Mouse (Mus musculus): ENCODE measurements around the gene Gm42791. TPM values are rescaled to one million over a fixed set of nuclear protein-coding genes. Genes with fewer than 3 reads are reported as not detected.

Gm42791 gene
- polyA plus RNA-seq, 1 experiment from 2014 or later: not detected

DNA sequence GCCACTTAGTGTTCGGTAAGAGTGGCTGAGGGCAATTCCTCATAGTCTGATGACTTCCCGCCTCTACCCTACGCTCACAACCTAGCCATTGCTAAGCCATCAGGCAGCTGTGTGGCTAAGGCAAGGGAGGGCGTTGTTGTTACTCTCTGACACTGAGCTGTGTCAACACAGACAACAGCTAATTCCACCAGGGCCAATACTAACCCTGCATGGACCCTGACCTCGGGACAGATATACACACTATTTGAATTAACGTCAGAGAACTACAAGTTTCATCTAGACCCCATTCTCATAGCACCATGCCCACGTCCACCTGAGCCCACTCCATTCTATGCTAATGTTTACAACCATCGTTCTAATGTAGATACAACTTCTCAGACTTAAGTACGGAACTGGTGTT is 70.9 kb downstream of the Gm42791 start:
- 71% methylated on average over 9 of the region's 9 CpGs for WGBS (ENCODE audit: insufficient replicate concordance)
- no peaks in the 10 kb centered on the region for H3K9me3 ChIP-seq (replicated peaks)
- H3K4me3 ChIP-seq (replicated peaks): no peak overlapping the region
- no peaks in the 10 kb centered on the region for H3K27me3 ChIP-seq
- H3K36me3 ChIP-seq (replicated peaks): peaks cover 38% of the 10 kb centered on the region
- 0 out of 2 replicates have a peak overlapping the region, but pooled peaks have one; percentile 16 for H3K27ac ChIP-seq (replicated peaks)
- H3K9ac ChIP-seq: no peak overlapping the region
- no peak for ATAC-seq (ENCODE audit: insufficient read depth)
- H3K4me2 ChIP-seq: no peak overlapping the region
- H3K4me1 ChIP-seq (replicated peaks): peaks cover 54% of the 10 kb centered on the region

DNA sequence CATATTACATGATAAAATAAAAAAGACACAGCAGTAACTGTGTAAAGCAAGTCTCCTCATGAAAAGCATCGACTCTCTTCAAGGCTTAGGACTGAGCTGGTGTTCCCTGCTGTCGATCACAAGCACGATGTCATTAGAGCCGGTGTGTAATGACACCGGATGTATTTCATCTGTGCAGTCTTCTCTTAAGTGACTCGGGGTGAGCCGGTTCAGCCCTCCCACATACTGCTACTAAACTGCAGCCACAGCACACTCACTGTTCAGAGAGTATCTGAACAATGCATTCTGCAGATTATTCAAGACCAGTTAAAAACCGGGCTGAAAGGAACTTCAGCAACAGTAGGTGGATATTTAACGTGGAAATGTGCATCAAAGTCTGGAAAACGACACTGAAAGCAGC is 71.5 kb downstream of the Gm42791 start:
- H3K27me3 ChIP-seq: no peaks in the 10 kb centered on the region
- H3K9me3 ChIP-seq (replicated peaks): no peaks in the 10 kb centered on the region
- H3K4me1 ChIP-seq (replicated peaks): peaks cover 52% of the 10 kb centered on the region
- H3K36me3 ChIP-seq (replicated peaks): peaks cover 44% of the 10 kb centered on the region
- 72% methylated on average over 10 of the region's 10 CpGs for WGBS (ENCODE audit: insufficient replicate concordance)
- no peak overlapping the region for H3K4me3 ChIP-seq (replicated peaks)
- H3K4me2 ChIP-seq: no peak overlapping the region
- ATAC-seq (ENCODE audit: insufficient read depth): no peak
- no peak overlapping the region for H3K9ac ChIP-seq
- H3K27ac ChIP-seq (replicated peaks): no peak overlapping the region

DNA sequence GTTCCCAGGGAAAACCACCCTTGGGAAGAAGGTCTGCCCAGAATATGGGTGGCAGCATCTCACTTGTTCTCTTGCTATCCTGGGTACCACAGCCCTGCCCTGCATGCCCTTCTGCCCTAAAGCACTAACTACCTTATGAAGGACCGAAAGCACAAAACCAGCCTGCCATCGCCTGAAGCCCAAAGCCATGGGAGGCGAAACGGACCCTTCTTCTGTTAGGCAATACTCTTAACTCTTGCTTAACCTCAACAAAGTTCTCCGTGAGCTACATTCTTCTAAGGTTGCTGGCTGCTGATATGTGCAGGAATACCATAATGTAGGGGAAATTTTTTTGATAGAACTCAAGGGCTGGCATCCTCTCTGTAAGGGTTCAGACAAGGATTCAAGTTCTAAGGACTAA is 72.2 kb downstream of the Gm42791 start:
- no peak overlapping the region for H3K4me3 ChIP-seq (replicated peaks)
- no peak overlapping the region for H3K9ac ChIP-seq
- no peaks in the 10 kb centered on the region for H3K27me3 ChIP-seq
- H3K4me1 ChIP-seq (replicated peaks): peaks cover 48% of the 10 kb centered on the region
- H3K36me3 ChIP-seq (replicated peaks): peaks cover 51% of the 10 kb centered on the region
- H3K27ac ChIP-seq (replicated peaks): no peak overlapping the region
- no peak overlapping the region for H3K4me2 ChIP-seq
- 67% methylated on average over 5 of the region's 5 CpGs for WGBS (ENCODE audit: insufficient replicate concordance)
- no peak for ATAC-seq (ENCODE audit: insufficient read depth)
- no peaks in the 10 kb centered on the region for H3K9me3 ChIP-seq (replicated peaks)

DNA sequence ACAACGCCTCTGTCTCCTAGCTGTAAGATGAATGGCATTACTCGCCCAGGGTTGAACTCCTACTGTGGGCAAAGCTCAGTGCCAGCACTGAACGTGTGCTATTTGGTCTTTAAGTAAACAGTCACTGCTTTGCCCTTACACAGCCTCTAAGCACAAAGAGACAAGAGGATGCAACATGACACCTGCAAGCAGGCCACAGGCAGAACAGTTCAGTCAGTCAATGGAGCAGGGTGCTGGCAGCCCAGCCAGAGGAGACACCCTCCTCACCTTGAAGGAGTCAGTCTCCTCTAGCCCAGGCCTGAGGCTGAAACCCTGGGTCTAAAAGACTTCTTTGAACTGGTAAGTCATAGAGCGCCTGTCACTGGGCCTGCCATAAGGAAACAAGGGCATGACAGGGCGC is 76.9 kb downstream of the Gm42791 start:
- WGBS (ENCODE audit: insufficient replicate concordance): 74% methylated on average over 5 of the region's 5 CpGs
- Histone ChIP-seq H3K27ac (replicated peaks) (no peak overlapping the region), H3K4me2 (no peak overlapping the region), H3K9me3 (replicated peaks) (no peaks in the 10 kb centered on the region), H3K9ac (no peak overlapping the region), H3K36me3 (replicated peaks) (peaks cover 66% of the 10 kb centered on the region), H3K4me1 (replicated peaks) (peaks cover 10% of the 10 kb centered on the region), H3K27me3 (no peaks in the 10 kb centered on the region), H3K4me3 (replicated peaks) (no peak overlapping the region)
- ATAC-seq (ENCODE audit: insufficient read depth): no peak

DNA sequence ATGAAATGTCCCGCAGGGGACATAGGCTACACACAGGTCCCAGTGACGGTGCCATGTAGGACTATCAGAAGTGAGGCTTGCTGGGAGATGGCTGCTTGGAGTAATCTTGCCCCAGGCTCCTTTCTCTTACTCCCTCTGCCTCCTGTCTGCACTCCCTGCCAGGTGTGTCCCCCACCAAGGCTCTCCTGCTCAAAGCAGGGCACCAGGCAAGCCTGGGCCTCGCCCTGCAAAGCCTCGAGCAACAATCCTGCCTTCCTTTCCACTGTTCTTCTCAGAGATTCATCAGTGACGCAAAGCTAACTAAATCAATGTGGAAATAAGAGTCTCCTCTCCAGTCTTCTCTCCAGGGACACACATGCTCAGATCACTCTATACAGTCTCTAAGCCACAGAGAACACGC is 78.2 kb downstream of the Gm42791 start:
- Histone ChIP-seq H3K27me3 (no peaks in the 10 kb centered on the region), H3K9ac (no peak overlapping the region), H3K9me3 (replicated peaks) (no peaks in the 10 kb centered on the region), H3K36me3 (replicated peaks) (peaks cover 73% of the 10 kb centered on the region), H3K4me3 (replicated peaks) (no peak overlapping the region), H3K27ac (replicated peaks) (no peak overlapping the region), H3K4me1 (replicated peaks) (peaks cover 13% of the 10 kb centered on the region), H3K4me2 (no peak overlapping the region)
- ATAC-seq (ENCODE audit: insufficient read depth): no peak
- 81% methylated on average over 6 of the region's 6 CpGs for WGBS (ENCODE audit: insufficient replicate concordance)

DNA sequence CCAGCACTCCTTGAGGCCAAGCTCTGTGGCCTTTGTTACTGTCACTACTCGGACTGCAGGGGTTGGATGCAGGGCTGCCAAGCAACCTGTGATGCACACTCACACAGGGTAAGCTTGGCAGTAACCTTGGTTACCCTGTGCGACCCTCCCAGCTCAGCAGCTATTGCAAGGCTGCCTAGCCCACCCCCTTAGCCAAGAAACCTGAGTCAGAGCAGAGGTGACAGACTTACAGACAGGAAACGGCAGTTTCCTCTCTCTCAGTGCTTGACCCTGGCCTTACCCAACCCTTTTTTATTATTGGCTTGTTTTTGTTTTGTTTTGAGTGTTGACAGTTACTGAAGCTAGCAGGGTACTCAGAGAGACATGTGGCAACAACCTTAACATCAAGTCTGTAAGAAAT is 82.7 kb downstream of the Gm42791 start:
- Histone ChIP-seq H3K9me3 (replicated peaks) (no peaks in the 10 kb centered on the region), H3K4me2 (no peak overlapping the region; the same call in 1 of the 2 replicates), H3K4me1 (replicated peaks) (peaks cover 42% of the 10 kb centered on the region), H3K9ac (no peak overlapping the region), H3K4me3 (replicated peaks) (no peak overlapping the region), H3K36me3 (replicated peaks) (peaks cover 52% of the 10 kb centered on the region), H3K27ac (replicated peaks) (no peak overlapping the region), H3K27me3 (no peaks in the 10 kb centered on the region)
- WGBS (ENCODE audit: insufficient replicate concordance): 28% methylated on average over 3 of the region's 3 CpGs
- ATAC-seq (ENCODE audit: insufficient read depth): no peak

DNA sequence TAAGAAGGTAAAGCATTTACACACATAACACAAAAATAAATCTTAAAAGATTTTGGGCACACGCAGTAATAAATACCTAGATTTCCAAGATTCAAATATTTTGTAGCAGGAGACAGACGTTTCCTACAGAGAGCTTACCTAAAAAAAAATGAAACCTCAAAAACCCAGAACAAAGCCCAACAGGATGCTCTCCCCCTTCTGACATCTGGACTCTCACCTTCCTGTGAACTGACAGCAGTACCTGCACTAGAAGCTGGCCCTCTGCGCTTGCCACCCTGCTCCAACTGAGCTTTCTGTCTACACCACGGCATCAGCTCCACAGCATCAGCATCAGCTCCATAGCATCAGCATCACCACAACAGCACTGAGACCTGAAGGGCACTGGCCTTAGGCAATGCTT is 84.9 kb downstream of the Gm42791 start:
- peaks cover 31% of the 10 kb centered on the region for H3K36me3 ChIP-seq (replicated peaks)
- 79% methylated on average over 4 of the region's 4 CpGs for WGBS (ENCODE audit: insufficient replicate concordance)
- H3K4me1 ChIP-seq (replicated peaks): peaks cover 58% of the 10 kb centered on the region
- no peak overlapping the region for H3K4me3 ChIP-seq (replicated peaks)
- no peak for ATAC-seq (ENCODE audit: insufficient read depth)
- no peak overlapping the region for H3K9ac ChIP-seq
- no peak overlapping the region for H3K4me2 ChIP-seq
- H3K27me3 ChIP-seq: no peaks in the 10 kb centered on the region
- H3K27ac ChIP-seq (replicated peaks): no peak overlapping the region
- H3K9me3 ChIP-seq (replicated peaks): no peaks in the 10 kb centered on the region

DNA sequence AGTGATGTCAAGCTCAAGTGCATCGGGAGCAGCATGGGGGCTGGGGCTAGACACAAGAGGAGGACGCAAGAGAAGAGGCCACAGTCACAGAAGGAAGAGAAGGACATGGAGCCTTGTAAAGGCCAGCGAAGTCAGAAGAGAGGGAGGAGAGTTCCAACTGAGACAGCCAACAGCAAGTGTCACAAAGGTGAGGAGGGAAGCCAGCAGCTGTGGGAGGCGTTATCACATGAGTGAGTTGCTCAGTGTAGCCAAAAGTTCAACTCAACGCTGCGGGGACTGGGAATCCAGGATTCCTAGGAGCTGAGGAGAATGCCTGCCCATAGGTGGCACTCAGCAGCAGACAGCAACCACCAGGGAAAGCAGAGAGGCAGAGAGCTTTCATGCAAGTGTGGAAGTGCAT is 85.5 kb downstream of the Gm42791 start:
- H3K4me2 ChIP-seq: no peak overlapping the region
- peaks cover 28% of the 10 kb centered on the region for H3K36me3 ChIP-seq (replicated peaks)
- H3K4me1 ChIP-seq (replicated peaks): peaks cover 60% of the 10 kb centered on the region
- H3K4me3 ChIP-seq (replicated peaks): no peak overlapping the region
- H3K27me3 ChIP-seq: no peaks in the 10 kb centered on the region
- WGBS (ENCODE audit: insufficient replicate concordance): 70% methylated on average over 6 of the region's 6 CpGs
- no peak overlapping the region for H3K27ac ChIP-seq (replicated peaks)
- H3K9me3 ChIP-seq (replicated peaks): no peaks in the 10 kb centered on the region
- no peak for ATAC-seq (ENCODE audit: insufficient read depth)
- no peak overlapping the region for H3K9ac ChIP-seq

DNA sequence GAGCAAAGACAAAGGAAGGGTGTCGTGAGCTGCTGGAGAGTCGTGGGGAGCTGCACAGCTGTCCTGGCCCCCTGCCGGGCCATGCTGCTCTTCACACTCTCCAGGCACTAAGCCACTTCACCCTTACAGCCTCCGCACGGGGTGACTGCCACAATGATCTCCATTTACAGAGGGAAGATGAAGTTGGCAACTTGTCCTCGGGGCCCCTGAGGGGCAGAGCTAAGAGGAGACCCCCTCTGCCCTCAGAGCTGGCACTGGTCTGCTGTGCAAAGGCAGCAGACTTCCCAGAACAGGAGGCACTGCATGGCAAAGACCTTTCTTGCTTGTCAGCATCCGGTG is 85.9 kb downstream of the Gm42791 start:
- Histone ChIP-seq H3K27ac (replicated peaks) (no peak overlapping the region), H3K4me1 (replicated peaks) (peaks cover 63% of the 10 kb centered on the region)

DNA sequence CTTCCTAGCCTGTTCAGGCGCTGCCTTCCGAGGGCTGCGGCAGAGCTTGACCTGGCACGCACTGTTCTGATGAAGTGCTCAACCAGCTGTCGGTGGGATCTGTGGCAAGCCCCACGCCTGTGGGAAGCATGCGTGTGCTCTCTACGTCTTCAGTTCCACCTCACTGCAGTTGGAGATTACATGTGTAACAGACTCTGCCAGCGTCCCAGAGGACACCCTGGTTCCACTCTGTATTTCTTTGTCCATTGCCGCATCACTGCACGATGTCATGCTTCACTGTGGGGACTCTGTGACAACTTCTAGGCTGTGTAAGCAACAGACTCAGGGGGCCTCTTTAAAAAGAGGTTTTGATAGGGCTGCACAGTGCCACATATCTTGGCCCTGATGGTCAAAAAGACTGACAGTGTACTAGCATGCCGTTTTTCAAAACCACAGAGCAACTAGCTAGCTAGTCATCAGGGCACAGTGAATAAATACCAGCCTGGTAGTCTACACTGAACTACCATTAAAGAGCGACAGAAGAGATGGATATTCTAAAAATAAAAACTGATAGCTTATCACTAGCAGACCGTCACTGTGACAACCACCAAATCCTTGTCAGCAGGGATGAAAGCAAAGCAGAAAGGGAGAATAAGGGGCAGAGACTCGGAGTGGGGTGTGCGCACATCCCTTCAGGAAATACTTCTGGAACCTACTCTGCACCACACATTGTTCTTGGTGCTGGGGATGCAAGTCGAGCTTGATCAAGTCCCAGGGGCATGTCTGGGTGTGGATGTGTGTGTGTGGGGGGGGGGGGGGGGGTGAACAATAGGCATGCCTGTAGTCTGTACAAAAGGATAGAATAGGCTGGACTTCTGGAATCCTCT is 86.5 kb downstream of the Gm42791 start:
- WGBS (ENCODE audit: insufficient replicate concordance): 52% methylated on average over 17 of the region's 17 CpGs
- peak overlapping the region; percentile 25 for H3K4me2 ChIP-seq
- peaks cover 30% of the 10 kb centered on the region for H3K36me3 ChIP-seq (replicated peaks)
- H3K9me3 ChIP-seq (replicated peaks): no peaks in the 10 kb centered on the region
- H3K27ac ChIP-seq (replicated peaks): no peak overlapping the region
- peaks cover 69% of the 10 kb centered on the region for H3K4me1 ChIP-seq (replicated peaks)
- H3K9ac ChIP-seq: no peak overlapping the region
- no peak overlapping the region for H3K4me3 ChIP-seq (replicated peaks)
- no peak; the same call in 1 of the 2 replicates for ATAC-seq (ENCODE audit: insufficient read depth)
- no peaks in the 10 kb centered on the region for H3K27me3 ChIP-seq

More for the DNA sequence above, 85.9 kb downstream of the Gm42791 start:
- Histone ChIP-seq H3K4me2 (peak overlapping the region; percentile 25; the same call in 1 of the 2 replicates), H3K4me3 (replicated peaks) (no peak overlapping the region), H3K36me3 (replicated peaks) (peaks cover 30% of the 10 kb centered on the region), H3K27me3 (no peaks in the 10 kb centered on the region), H3K9ac (no peak overlapping the region), H3K9me3 (replicated peaks) (no peaks in the 10 kb centered on the region)
- 53% methylated on average over 7 of the region's 7 CpGs for WGBS (ENCODE audit: insufficient replicate concordance)
- no peak for ATAC-seq (ENCODE audit: insufficient read depth)

DNA sequence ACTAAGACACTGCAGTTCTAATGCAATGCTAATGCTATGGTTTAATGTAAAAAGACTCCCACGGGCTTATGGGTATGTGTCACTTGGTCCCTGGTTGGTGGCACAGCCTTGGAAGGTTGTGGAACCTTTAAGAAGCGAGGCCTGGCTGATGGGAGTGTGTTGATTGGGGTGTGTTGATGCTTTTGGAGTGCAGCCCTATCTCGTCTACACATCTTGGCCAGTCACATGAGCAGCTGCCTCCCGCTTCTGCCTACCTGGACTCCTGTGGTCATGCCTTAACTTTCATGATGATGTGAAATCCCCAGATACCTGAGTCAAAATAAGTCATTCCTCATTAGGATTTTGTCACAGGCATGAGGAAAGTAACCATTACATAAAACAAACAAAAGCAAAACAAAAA is 88.6 kb downstream of the Gm42791 start:
- peaks cover 56% of the 10 kb centered on the region for H3K4me1 ChIP-seq (replicated peaks)
- H3K27me3 ChIP-seq: no peaks in the 10 kb centered on the region
- 50% methylated on average over 4 of the region's 4 CpGs for WGBS (ENCODE audit: insufficient replicate concordance)
- H3K27ac ChIP-seq (replicated peaks): 0 out of 2 replicates have a peak overlapping the region, but pooled peaks have one; percentile 30
- H3K36me3 ChIP-seq (replicated peaks): peaks cover 28% of the 10 kb centered on the region
- H3K4me3 ChIP-seq (replicated peaks): no peak overlapping the region
- H3K9ac ChIP-seq: no peak overlapping the region
- no peaks in the 10 kb centered on the region for H3K9me3 ChIP-seq (replicated peaks)
- H3K4me2 ChIP-seq: no peak overlapping the region
- peak; percentile 49 for ATAC-seq (ENCODE audit: insufficient read depth)

All from liver, embryonic 15.5 days (tissue).